ENCODE assay signal across 10 mouse cellular contexts in genomic region chr3:60602923-60603549, GRCm38 (mm10).
A peak's percentile ranks its signal among the peaks of the same experiment; 100 is the strongest.
DNase-seq lines count a peak whose midpoint lies in the region.
"Had no signal": no experiment of that assay in that cellular context is flagged by ENCODE, and none has a peak within 500 bp of the region (broad histone marks: within the 10 kb centered on the region; RNA-seq: fewer than 3 reads in every experiment).

No protein-coding gene starts in this region.

- peak; percentile 16 for DNase-seq in spleen, adult 12 weeks (ENCODE audit: low spot score)
- DNase-seq in spleen, adult 18-20 months: no peak
- DNase-seq in NIH3T3 (ENCODE audit: low read depth): peak; percentile 54
- peak; percentile 82 for DNase-seq in induced T-regulatory cell, adult 2 months (ENCODE audit: low read depth)
- DNase-seq in splenic B cell, adult 2 months (ENCODE audit: low read depth, low spot score): peak; percentile 25
- DNase-seq in adrenal gland, postnatal 25 days: no peak
- no peak for DNase-seq in layer of hippocampus, adult 9-11 months
- DNase-seq in urinary bladder, adult 2 months (ENCODE audit: low spot score): no peak
- DNase-seq: lung, adult 2 months; midbrain, embryonic 14.5 days had no signal

- peaks cover 8% of the 10 kb centered on the region for H3K36me3 ChIP-seq in splenic B cell, adult 2 months (ENCODE audit: control insufficient read depth, insufficient read depth, low read length, poor library complexity, severe bottlenecking)

- no peaks in the 10 kb centered on the region for H3K27me3 ChIP-seq in splenic B cell, adult 2 months (ENCODE audit: control insufficient read depth, insufficient read depth, low read length, poor library complexity, severe bottlenecking)

Comparison
In these comparisons a context has a peak if more than half of its experiments do, and no peak if none do; other contexts are left out.
1. DNase-seq: peak in spleen, adult 12 weeks (single experiment), NIH3T3 (single experiment), induced T-regulatory cell, adult 2 months (single experiment) and splenic B cell, adult 2 months (single experiment); none in spleen, adult 18-20 months (0 of 2), adrenal gland, postnatal 25 days (single experiment), layer of hippocampus, adult 9-11 months (single experiment) and urinary bladder, adult 2 months (single experiment).